Mouse (Mus musculus) T-helper 1 cell (primary cell): ENCODE measurements around the gene Prp2.
"Not testable (repeated sequence)": the region's sequence is repeated elsewhere in the genome, so short reads cannot be mapped to it uniquely, and the experiment has no call there.

Source experiments
- in situ Hi-C: fragments of 300-600 bp; cut with MboI, MseI; formaldehyde crosslinking; loops from one replicate; pipeline ENCODE4 v1.15.1; 2025; ENCODE audit warnings: high pct_unique_total_duplicates

Gene Prp2

GRCm38 (mm10) chr6:132595613-132596012, at the start of gene Prp2:
Prp2 (plus strand) TSS chr6:132595913.
- in situ Hi-C loops: not testable (repeated sequence)

GRCm38 (mm10) chr6:132569509-132569908, 26.2 kb upstream of the Prp2 start, which contains the start of gene Prh1:
Prh1 (plus strand) TSS chr6:132569809.
- in situ Hi-C loops: not testable (repeated sequence)

- in situ Hi-C loops: no loop called here
Measured at GRCm38 (mm10) chr6:132649399-132649798, 53.7 kb downstream of the Prp2 start.
